Mouse (Mus musculus): Measurements from ENCODE around the gene Pex16. TPM values are rescaled to one million over a fixed set of nuclear protein-coding genes. Genes with fewer than 3 reads are reported as not detected.

Pex16 gene
- 18.6 and 20.6 TPM in 2 replicates for polyA plus RNA-seq (2015; fragmentation: Nextera tagmentation; extraction: Ambion mirVana)

- WGBS = under 1% methylated on average over 16 of the region's 16 CpGs
- peaks cover 57% of the 10 kb centered on the region for H3K4me1 ChIP-seq
- peaks cover 31% of the 10 kb centered on the region for H3K27me3 ChIP-seq
- peak; percentile 14; the same call in 1 of the 2 replicates for ATAC-seq (ENCODE audit: low FRiP score, low read depth)
- H3K36me3 ChIP-seq = peaks cover 16% of the 10 kb centered on the region
- peak within 1 kb of the TSS; percentile 97 for H3K4me2 ChIP-seq (replicated peaks)
- H3K9me3 ChIP-seq = no peaks in the 10 kb centered on the region
- peak within 1 kb of the TSS; percentile 80 for H3K4me3 ChIP-seq
- H3K9ac ChIP-seq = peak within 1 kb of the TSS; percentile 78
- peak within 1 kb of the TSS; percentile 84 for H3K27ac ChIP-seq
These were observed at the start of gene Pex16, which contains the start of gene Large2 for GRCm38 (mm10) chr2:92374514-92374913. Gene Pex16 (plus strand): TSS chr2:92374676. Gene Large2 (minus strand): TSS chr2:92374869.

- no peak for ATAC-seq (ENCODE audit: low FRiP score, low read depth)
- 89% methylated on average over 7 of the region's 7 CpGs for WGBS
- Histone ChIP-seq H3K4me2 (replicated peaks) (no peak overlapping the region), H3K27me3 (no peaks in the 10 kb centered on the region), H3K4me1 (no peaks in the 10 kb centered on the region), H3K27ac (no peak overlapping the region), H3K9me3 (no peaks in the 10 kb centered on the region; the same call in 1 of the 2 replicates), H3K4me3 (no peak overlapping the region), H3K9ac (no peak overlapping the region), H3K36me3 (peaks cover 78% of the 10 kb centered on the region)
These were observed 48.8 kb upstream of the Pex16 start for GRCm38 (mm10) chr2:92325676-92326075.

DNA sequence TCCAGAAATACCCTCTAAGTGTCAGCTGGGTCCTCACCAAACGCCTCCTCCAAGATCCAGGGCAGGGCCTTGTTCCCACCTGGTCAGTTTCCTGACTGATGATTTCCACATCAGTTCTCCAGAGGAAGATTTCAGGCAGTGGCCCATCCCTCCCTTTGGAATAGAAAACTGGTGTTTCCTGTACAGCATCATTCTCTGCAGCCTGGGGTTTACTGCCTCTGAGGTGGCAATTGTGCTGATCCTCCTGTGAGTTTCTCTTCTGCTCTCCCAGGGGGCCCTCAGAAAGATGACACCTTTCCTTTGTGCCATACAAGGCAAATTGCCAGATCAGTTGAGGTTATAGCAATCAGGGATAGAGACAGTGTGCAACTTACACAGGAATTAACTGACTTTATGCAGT is 48.3 kb upstream of the Pex16 start:
- Histone ChIP-seq H3K36me3 (peaks cover 79% of the 10 kb centered on the region), H3K4me1 (no peaks in the 10 kb centered on the region), H3K4me3 (no peak overlapping the region), H3K9ac (no peak overlapping the region), H3K27ac (no peak overlapping the region), H3K9me3 (no peaks in the 10 kb centered on the region; the same call in 1 of the 2 replicates), H3K27me3 (no peaks in the 10 kb centered on the region), H3K4me2 (replicated peaks) (no peak overlapping the region)
- ATAC-seq (ENCODE audit: low FRiP score, low read depth) = no peak
- WGBS = 65% methylated on average over 1 of the region's 1 CpGs

GRCm38 (mm10) chr2:92327601-92328000 is 46.9 kb upstream of the Pex16 start:
- Histone ChIP-seq H3K4me3 (no peak overlapping the region), H3K27ac (no peak overlapping the region), H3K27me3 (no peaks in the 10 kb centered on the region), H3K36me3 (peaks cover 79% of the 10 kb centered on the region), H3K4me1 (no peaks in the 10 kb centered on the region), H3K9ac (no peak overlapping the region), H3K9me3 (no peaks in the 10 kb centered on the region), H3K4me2 (replicated peaks) (no peak overlapping the region)
- ATAC-seq (ENCODE audit: low FRiP score, low read depth) = no peak
- 93% methylated on average over 4 of the region's 4 CpGs for WGBS

DNA sequence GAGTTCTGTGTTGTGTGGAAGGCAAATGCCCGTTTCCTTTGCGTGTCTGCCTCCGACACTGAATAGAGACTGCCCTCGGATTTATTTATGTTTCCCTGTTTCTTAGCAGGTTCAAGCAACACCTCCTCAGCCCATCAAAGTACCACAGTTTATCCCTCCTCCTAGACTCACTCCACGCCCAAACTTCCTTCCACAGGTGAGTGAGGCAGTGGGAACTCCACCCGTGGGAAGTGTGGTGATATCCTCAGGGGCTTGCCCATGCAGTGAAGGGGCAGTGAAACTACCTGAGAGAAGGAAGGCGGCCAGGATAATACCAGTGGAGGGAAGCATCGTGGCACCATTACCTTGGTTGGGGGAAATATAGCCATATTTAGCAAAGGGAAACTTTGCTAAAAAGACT is 46.3 kb upstream of the Pex16 start:
- Histone ChIP-seq H3K9me3 (no peaks in the 10 kb centered on the region), H3K4me2 (replicated peaks) (no peak overlapping the region), H3K36me3 (peaks cover 79% of the 10 kb centered on the region), H3K9ac (no peak overlapping the region), H3K27ac (no peak overlapping the region), H3K4me1 (no peaks in the 10 kb centered on the region), H3K27me3 (no peaks in the 10 kb centered on the region), H3K4me3 (no peak overlapping the region)
- no peak for ATAC-seq (ENCODE audit: low FRiP score, low read depth)
- 90% methylated on average over 8 of the region's 8 CpGs for WGBS

- Histone ChIP-seq H3K36me3 (peaks cover 92% of the 10 kb centered on the region), H3K4me3 (no peak overlapping the region), H3K4me1 (no peaks in the 10 kb centered on the region), H3K27me3 (no peaks in the 10 kb centered on the region), H3K9ac (no peak overlapping the region), H3K9me3 (no peaks in the 10 kb centered on the region), H3K4me2 (replicated peaks) (no peak overlapping the region), H3K27ac (no peak overlapping the region)
- WGBS = 51% methylated on average over 2 of the region's 2 CpGs
- ATAC-seq (ENCODE audit: low FRiP score, low read depth) = no peak
These were observed 43.6 kb upstream of the Pex16 start for GRCm38 (mm10) chr2:92330840-92331239.

DNA sequence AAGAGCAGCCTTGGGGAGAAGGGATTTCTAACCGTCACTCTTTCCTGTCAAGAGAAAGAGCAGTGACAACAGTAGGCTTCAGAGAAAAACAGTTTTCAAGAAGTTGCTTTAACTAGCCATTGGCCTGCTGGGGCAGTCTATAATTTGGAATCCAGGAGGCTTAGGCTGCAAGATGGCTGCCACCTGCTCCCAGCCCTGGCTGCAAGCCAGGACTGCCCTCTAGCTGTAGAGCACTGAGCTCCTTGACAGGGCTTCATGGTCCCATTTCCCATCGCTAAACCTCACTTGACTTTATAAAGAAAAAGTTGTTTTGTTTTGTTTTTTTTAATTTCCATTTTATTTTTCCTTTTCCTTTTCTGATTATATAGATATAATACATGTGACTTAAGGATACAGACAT is 43.1 kb upstream of the Pex16 start:
- ATAC-seq (ENCODE audit: low FRiP score, low read depth) = no peak
- Histone ChIP-seq H3K27me3 (no peaks in the 10 kb centered on the region), H3K36me3 (peaks cover 88% of the 10 kb centered on the region), H3K4me3 (no peak overlapping the region), H3K9ac (no peak overlapping the region), H3K4me1 (no peaks in the 10 kb centered on the region), H3K27ac (no peak overlapping the region), H3K4me2 (replicated peaks) (no peak overlapping the region), H3K9me3 (no peaks in the 10 kb centered on the region)
- WGBS = 81% methylated on average over 2 of the region's 2 CpGs

DNA sequence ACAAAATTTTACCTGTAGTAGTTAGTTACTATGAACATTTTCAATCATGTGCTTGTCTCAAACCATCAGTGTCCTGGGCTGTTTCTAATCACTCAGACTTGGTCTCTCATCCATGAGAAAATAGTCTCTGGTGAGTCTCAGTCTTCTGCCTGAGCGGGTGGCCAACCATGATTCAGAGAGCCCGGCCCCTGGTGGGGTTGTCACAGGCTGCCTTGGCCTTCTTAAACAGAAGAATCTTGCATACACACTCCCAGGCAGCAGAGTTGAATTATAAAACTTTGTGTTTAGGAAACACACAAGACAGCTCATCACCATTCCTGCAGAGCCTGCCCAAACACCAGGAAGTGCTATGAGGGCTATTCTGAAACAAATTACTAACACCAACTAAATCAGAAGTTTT is 42.6 kb upstream of the Pex16 start:
- Histone ChIP-seq H3K9ac (no peak overlapping the region), H3K36me3 (peaks cover 84% of the 10 kb centered on the region), H3K4me2 (replicated peaks) (no peak overlapping the region), H3K27me3 (no peaks in the 10 kb centered on the region), H3K4me1 (no peaks in the 10 kb centered on the region), H3K4me3 (no peak overlapping the region), H3K27ac (no peak overlapping the region), H3K9me3 (no peaks in the 10 kb centered on the region)
- ATAC-seq (ENCODE audit: low FRiP score, low read depth) = no peak
- WGBS = 94% methylated on average over 2 of the region's 2 CpGs

DNA sequence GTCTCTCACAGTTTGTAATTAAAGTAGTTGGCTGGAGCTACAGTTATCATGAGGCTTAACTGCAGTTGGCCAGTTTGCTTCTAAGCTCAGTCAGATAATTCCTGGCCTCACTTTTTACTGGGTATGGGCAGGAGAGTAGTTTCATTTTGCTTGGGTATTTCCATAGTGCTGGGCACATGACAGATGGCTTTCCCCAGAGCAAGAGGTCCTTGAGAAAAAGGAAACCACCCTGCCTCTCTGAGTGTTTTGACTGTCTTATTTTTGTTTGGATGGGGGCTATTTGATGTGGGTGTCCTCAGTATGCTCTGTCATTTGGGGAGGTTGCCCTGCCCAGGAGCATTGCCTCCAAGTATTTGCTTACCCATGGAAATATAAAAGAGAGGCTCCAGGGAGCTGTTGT is 32.1 kb upstream of the Pex16 start:
- no peak for ATAC-seq (ENCODE audit: low FRiP score, low read depth)
- Histone ChIP-seq H3K4me2 (replicated peaks) (no peak overlapping the region), H3K4me1 (no peaks in the 10 kb centered on the region)

DNA sequence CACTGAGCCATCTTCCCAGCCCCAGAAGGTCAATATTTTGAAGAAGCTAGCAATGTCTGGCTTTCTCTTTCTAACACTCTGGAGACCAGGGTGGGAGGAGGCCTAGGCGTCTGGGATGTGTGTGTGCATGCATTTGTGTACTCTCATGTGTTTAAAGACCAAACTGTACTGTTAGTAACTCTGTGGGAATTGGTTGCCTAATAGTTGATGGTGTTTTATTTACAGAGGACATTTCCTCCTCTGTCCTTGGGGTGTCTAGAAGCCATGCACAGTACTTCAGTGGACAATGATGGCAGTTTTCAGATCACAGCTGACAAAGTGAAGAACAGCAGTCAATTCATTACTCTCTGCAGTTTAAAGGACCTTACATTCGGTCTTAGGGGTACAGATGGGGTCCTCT is 27.3 kb upstream of the Pex16 start:
- no peak for ATAC-seq (ENCODE audit: low FRiP score, low read depth)
- no peaks in the 10 kb centered on the region for H3K4me1 ChIP-seq
- H3K4me2 ChIP-seq (replicated peaks) = no peak overlapping the region
- WGBS = 87% methylated on average over 2 of the region's 2 CpGs
- H3K9ac ChIP-seq = no peak overlapping the region
- peaks cover 73% of the 10 kb centered on the region for H3K36me3 ChIP-seq
- H3K27me3 ChIP-seq = no peaks in the 10 kb centered on the region
- no peaks in the 10 kb centered on the region for H3K9me3 ChIP-seq
- H3K27ac ChIP-seq = no peak overlapping the region
- no peak overlapping the region for H3K4me3 ChIP-seq

More for the DNA sequence above, 32.1 kb upstream of the Pex16 start:
- no peaks in the 10 kb centered on the region for H3K9me3 ChIP-seq
- no peaks in the 10 kb centered on the region for H3K27me3 ChIP-seq
- no peak overlapping the region for H3K9ac ChIP-seq
- H3K4me3 ChIP-seq = no peak overlapping the region
- no peak overlapping the region for H3K27ac ChIP-seq
- peaks cover 51% of the 10 kb centered on the region for H3K36me3 ChIP-seq

DNA sequence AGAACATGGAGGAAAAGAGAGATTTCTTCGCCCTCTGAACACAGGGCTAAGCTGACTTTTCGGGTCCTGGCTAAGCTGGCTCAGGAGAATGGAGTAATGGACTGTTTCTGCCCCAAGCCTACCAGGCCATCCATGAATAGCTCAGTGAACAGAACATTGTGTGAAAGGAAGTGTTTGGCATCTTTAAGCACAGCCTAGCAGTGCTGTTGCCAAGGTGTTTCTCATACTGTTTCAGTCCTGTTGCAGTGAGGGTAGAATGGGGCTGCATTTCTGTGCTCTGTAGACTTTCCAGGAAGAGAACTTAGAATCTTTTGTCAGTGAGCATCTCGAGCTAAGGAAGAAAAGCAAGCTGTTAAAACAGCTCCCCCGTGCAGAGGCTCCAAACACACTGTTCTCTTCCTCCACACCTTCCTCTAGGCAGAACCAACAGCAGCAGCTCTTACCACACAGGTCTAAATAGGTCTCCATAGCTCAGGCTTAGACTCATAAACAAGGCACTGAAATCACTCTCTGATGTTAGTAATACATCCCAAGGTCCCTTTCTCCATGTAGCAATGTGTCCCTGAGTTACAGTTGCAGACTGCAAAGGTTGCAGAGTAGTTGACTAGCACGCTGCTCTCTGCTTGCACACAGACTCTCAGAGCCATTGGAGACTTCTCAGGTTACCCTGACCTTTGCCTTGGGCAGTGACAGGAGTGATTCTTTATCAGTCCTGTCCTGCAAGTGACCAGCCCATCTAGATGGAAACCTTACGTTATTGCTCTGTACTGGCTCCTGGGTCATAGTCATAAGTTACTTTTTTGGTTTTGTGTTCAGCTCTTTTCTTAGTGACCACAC is 24.7 kb upstream of the Pex16 start:
- Histone ChIP-seq H3K36me3 (peaks cover 87% of the 10 kb centered on the region), H3K27ac (no peak overlapping the region), H3K4me1 (no peaks in the 10 kb centered on the region), H3K4me3 (no peak overlapping the region), H3K27me3 (no peaks in the 10 kb centered on the region), H3K9ac (no peak overlapping the region), H3K9me3 (no peaks in the 10 kb centered on the region), H3K4me2 (replicated peaks) (no peak overlapping the region)
- 57% methylated on average over 6 of the region's 6 CpGs for WGBS
- no peak for ATAC-seq (ENCODE audit: low FRiP score, low read depth)

DNA sequence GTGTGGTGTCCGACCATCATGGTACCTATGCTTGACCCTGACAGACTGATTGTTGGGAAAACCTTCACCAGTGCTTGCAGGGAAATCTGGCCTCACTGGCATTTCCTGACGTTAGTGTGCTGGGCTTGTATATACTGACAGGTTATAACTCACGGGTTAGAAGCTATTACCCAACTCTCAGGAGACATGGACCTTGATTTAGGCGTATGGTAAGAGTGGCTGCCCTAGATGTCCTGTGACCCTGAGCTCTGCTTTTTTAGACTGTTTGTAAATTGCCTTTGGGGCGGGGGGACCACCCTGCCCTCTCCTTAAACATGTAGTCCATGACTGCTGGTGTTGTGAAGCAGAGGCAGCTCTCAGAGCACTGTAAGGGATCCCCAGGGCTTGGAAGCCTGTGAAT is 23.8 kb upstream of the Pex16 start:
- Histone ChIP-seq H3K27me3 (no peaks in the 10 kb centered on the region), H3K4me2 (replicated peaks) (no peak overlapping the region), H3K27ac (no peak overlapping the region), H3K4me1 (no peaks in the 10 kb centered on the region), H3K36me3 (peaks cover 88% of the 10 kb centered on the region), H3K9me3 (no peaks in the 10 kb centered on the region), H3K4me3 (no peak overlapping the region), H3K9ac (no peak overlapping the region)
- WGBS = 39% methylated on average over 5 of the region's 5 CpGs
- no peak for ATAC-seq (ENCODE audit: low FRiP score, low read depth)

DNA sequence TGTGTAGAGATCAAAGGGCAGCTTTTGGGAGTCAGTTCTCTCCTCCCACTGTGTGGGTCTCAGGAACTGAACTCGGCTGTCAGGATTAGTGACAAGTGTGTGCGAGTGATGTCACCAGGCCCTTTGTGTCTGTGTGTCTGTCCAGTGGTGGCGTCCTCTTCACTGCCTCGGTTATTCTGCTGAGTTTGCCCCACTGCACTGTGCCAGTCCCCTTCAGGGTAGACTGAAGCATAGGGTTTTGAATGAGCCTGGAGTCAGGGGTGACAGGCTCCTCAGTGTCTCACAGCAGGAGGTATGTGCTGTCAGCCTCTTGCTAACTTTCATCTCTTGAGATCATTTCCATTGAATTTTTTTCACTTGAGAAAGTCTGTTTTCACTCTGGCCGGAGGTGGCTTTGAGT is 21.1 kb upstream of the Pex16 start:
- ATAC-seq (ENCODE audit: low FRiP score, low read depth) = no peak
- no peak overlapping the region for H3K4me2 ChIP-seq (replicated peaks)

More for the DNA sequence above, 21.1 kb upstream of the Pex16 start:
- H3K27me3 ChIP-seq = no peaks in the 10 kb centered on the region
- H3K4me1 ChIP-seq = no peaks in the 10 kb centered on the region
- no peak overlapping the region for H3K4me3 ChIP-seq
- peaks cover 91% of the 10 kb centered on the region for H3K36me3 ChIP-seq
- no peaks in the 10 kb centered on the region for H3K9me3 ChIP-seq
- H3K27ac ChIP-seq = no peak overlapping the region
- 65% methylated on average over 5 of the region's 5 CpGs for WGBS
- no peak overlapping the region for H3K9ac ChIP-seq
